Mouse (Mus musculus): ENCODE measurements around the gene Rap1gap2. TPM values are rescaled to one million over a fixed set of nuclear protein-coding genes. Genes with fewer than 3 reads are reported as not detected.
A peak's percentile ranks its signal among the peaks of the same experiment; 100 is the strongest.

Gene Rap1gap2
- total and polyA plus RNA-seq, 3 experiments = 5.8 to 10.1 TPM; not detected in 1

DNA sequence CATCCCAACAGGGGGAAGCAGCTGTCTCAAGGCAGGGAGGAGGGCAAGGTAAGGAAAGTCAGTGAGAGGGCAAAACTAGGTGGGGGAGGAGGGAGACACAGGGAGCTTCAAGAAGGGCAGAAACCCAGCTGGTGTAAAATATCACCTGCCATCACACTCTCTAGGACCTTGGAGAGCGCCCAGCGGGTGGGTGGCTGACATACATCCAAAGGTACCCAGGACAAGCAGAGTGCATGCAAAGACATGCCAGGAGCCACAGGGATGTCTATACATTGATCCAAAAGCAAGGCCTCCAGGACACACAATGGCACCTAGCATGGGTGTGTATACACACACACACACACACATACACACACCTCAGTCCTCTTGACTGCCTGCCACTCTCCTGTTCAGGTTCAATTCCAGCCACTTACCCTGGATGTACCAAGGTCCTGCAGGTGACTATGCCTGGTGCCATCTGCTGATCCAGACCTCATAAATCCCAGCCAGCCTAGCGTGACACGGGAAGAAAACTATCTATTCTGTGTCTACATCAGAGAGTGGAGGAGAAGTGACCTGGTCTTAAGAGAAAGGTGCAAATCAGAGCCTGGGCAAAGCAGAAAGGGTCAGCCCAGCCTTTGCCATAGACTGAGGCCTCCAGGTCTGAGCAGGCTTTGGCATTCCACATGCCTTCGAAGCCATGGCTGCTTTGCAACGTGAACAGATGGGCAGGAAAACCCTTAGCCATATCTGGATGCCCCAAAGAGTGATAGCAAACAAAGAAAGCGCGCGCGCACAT lies 25.6 kb downstream of the Rap1gap2 start:
- H3K4me3 ChIP-seq (ENCODE audit: control insufficient read depth in 1 of 2, insufficient read depth in 1 of 2, low read depth in 2 of 2, low read length in 2 of 2) = no peak overlapping the region
- no peaks in the 10 kb centered on the region for H3K36me3 ChIP-seq (ENCODE audit: control insufficient read depth in 1 of 2, insufficient read depth in 2 of 2, low read length in 2 of 2)
- H3K79me2 ChIP-seq (ENCODE audit: control insufficient read depth, insufficient read depth, low read length, poor library complexity) = no peaks in the 10 kb centered on the region
- H3K27ac ChIP-seq (ENCODE audit: control insufficient read depth, low read depth, low read length) = no peak overlapping the region
- H3K9ac ChIP-seq (ENCODE audit: control insufficient read depth, low read depth, low read length, poor library complexity, severe bottlenecking) = no peak overlapping the region
- peak; percentile 85 for DNase-seq (ENCODE audit: low read depth, low spot score)
- no peaks in the 10 kb centered on the region for H3K9me3 ChIP-seq (replicated peaks; ENCODE audit: insufficient read depth, low read length)
- TF ChIP-seq BHLHE40 (IDR thresholded peaks at IDR 0.05; ENCODE audit: borderline replicate concordance, low read depth, low read length) (no peak), CTCF (IDR thresholded peaks at IDR 0.05 in 2 of 3, conservative IDR thresholded peaks at IDR 0.05 in 1 of 3; ENCODE audit: control insufficient read depth in 1 of 3, insufficient read depth in 1 of 3, low read depth in 2 of 3, low read length in 3 of 3, poor library complexity in 1 of 3, severe bottlenecking in 1 of 3) (no peak), POLR2AphosphoS2 (IDR thresholded peaks at IDR 0.05; ENCODE audit: low read length) (no peak), MAFK (IDR thresholded peaks at IDR 0.05; ENCODE audit: borderline replicate concordance, low read depth, low read length) (no peak), TBP (IDR thresholded peaks at IDR 0.05; ENCODE audit: low read depth, low read length) (no peak), MEF2A (IDR thresholded peaks at IDR 0.05; ENCODE audit: extremely low read depth, insufficient replicate concordance, low read depth, low read length, poor library complexity, severe bottlenecking) (no peak), MXI1 (IDR thresholded peaks at IDR 0.05; ENCODE audit: low read depth, low read length) (peak; percentile 87), MAX (IDR thresholded peaks at IDR 0.05; ENCODE audit: low read length) (0 out of 2 replicates have a peak, but pooled peaks have one; percentile 45), TAL1 (IDR thresholded peaks at IDR 0.05; ENCODE audit: low read length) (no peak), SIN3A (IDR thresholded peaks at IDR 0.05; ENCODE audit: low read length) (peak; percentile 92), GATA1 (IDR thresholded peaks at IDR 0.05; ENCODE audit: low read depth, low read length) (no peak), ZKSCAN1 (IDR thresholded peaks at IDR 0.05; ENCODE audit: low read depth, low read length) (no peak), CHD2 (IDR thresholded peaks at IDR 0.05; ENCODE audit: low read length) (no peak), ZMIZ1 (IDR thresholded peaks at IDR 0.05; ENCODE audit: low read depth, low read length) (no peak), POLR2AphosphoS5 (IDR thresholded peaks at IDR 0.05; ENCODE audit: borderline replicate concordance, low read depth, low read length) (no peak), TCF12 (IDR thresholded peaks at IDR 0.05; ENCODE audit: low read depth, low read length) (no peak), ETS1 (IDR thresholded peaks at IDR 0.05; ENCODE audit: low read depth, low read length) (no peak), USF2 (IDR thresholded peaks at IDR 0.05; ENCODE audit: borderline replicate concordance in 1 of 2, insufficient read depth in 1 of 2, low read depth in 1 of 2, low read length in 2 of 2) (no peak), ZNF384 (IDR thresholded peaks at IDR 0.05; ENCODE audit: low read depth, low read length) (no peak), RAD21 (IDR thresholded peaks at IDR 0.05; ENCODE audit: low read depth, low read length) (no peak), EP300 (IDR thresholded peaks at IDR 0.05; ENCODE audit: low read depth in 1 of 2, low read length in 2 of 2) (0 out of 4 replicates have a peak, but pooled peaks of 1 of the 2 experiments have one; percentile 26), SMC3 (IDR thresholded peaks at IDR 0.05; ENCODE audit: low read depth, low read length) (peak; percentile 32; the same call in 1 of the 2 replicates), MAZ (IDR thresholded peaks at IDR 0.05; ENCODE audit: low read depth, low read length) (0 out of 2 replicates have a peak, but pooled peaks have one; percentile 17)
- H3K4me1 ChIP-seq (ENCODE audit: control insufficient read depth in 1 of 2, insufficient read depth in 2 of 2, low read length in 2 of 2) = peaks cover 0 to 5% of the 10 kb centered on the region in 2 experiments; a peak in 1 of 4 replicates
- H3K27me3 ChIP-seq (ENCODE audit: control insufficient read depth in 1 of 2, insufficient read depth in 2 of 2, low read length in 2 of 2) = no peaks in the 10 kb centered on the region
